Mouse (Mus musculus) stomach, postnatal 0 days (tissue): ENCODE measurements at regions not wholly inside any gene's neighbourhood (a gene's known extent, or its start where the extent isn't known, plus 50 kb on each side); places are given as distances from the start of the nearest gene placed in this dataset.

ENCODE experiments used
- CTCF ChIP-seq: IDR thresholded peaks from 2 replicates; pipeline ENCODE4 v1.5.1; 2016; ENCODE audit warnings: antibody characterized with exemption, low read depth, mild to moderate bottlenecking, moderate library complexity
- EP300 ChIP-seq: optimal IDR thresholded peaks from 2 replicates; pipeline ENCODE3; 2016; ENCODE audit warnings: antibody characterized with exemption

DNA sequence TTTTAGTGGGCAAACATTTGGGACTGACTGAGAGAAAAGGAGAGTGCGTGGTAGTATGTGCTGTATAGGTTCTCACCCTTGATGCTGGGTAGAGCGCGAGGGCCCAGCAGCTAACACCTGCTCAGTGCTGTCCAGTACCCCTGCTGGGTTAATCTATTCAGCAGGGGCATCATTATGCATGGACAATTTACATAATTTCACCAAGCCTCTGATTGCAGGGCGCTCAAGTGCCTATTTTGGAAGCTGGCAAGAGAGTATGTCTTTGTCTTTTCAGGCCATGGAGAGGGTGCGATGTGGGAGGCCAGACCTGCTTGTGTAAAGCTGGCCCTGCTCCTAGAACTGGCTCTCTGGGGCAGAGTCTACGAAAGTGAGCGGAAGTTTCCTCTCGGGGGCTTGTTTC is 294.9 kb upstream of the Gm4791 start:
- TF ChIP-seq CTCF (no peak), EP300 (no peak)
